Mouse (Mus musculus): ENCODE results near the gene Olfr700.

- TF ChIP-seq POLR2A (IDR thresholded peaks at IDR 0.05; ENCODE audit: borderline replicate concordance, insufficient read depth, low read length) (no peak), CTCF (IDR thresholded peaks at IDR 0.05; ENCODE audit: borderline replicate concordance, insufficient read depth, low read depth, low read length) (no peak)
Observed at GRCm38 (mm10) chr7:106758800-106759199, 49.8 kb downstream of the Olfr700 start.

Data from cerebellum, adult 2 months (tissue).